Mouse (Mus musculus) layer of hippocampus, postnatal 36 days (tissue): ENCODE measurements around the gene Rad51b. TPM values are rescaled to one million over a fixed set of nuclear protein-coding genes. Genes with fewer than 3 reads are reported as not detected.

Source experiments
- DNase-seq, 2 experiments: peaks; one replicate each; pipeline ENCODE4 v3.0.0; 2022
- total RNA-seq, 2 experiments: library from RNA; stranded (reverse); gene quantifications; 2 replicates each; pipeline ENCODE4 v1.2.3; 2021

Rad51b gene
- total RNA-seq, 2 experiments from 2014 or later: 0.17 to 0.18 TPM

GRCm38 (mm10) chr12:79331722-79332121, 34.6 kb downstream of the Rad51b start:
- no peak for DNase-seq

GRCm38 (mm10) chr12:79338791-79339190, 41.7 kb downstream of the Rad51b start:
- no peak for DNase-seq

- DNase-seq: no peak
These were observed 43.4 kb downstream of the Rad51b start for GRCm38 (mm10) chr12:79340513-79340912.

GRCm38 (mm10) chr12:79341291-79341845, 44.3 kb downstream of the Rad51b start:
- DNase-seq: no peak

GRCm38 (mm10) chr12:79346198-79346733, 49.2 kb downstream of the Rad51b start:
- DNase-seq: no peak

- peak; percentile 15 to 16 for DNase-seq
These were observed 50.6 kb downstream of the Rad51b start for GRCm38 (mm10) chr12:79347643-79348042.

GRCm38 (mm10) chr12:79351461-79351860, 54.4 kb downstream of the Rad51b start:
- DNase-seq: no peak

- DNase-seq: no peak
These were observed 55.1 kb downstream of the Rad51b start for GRCm38 (mm10) chr12:79352086-79352741.

GRCm38 (mm10) chr12:79352742-79353114, 55.6 kb downstream of the Rad51b start:
- no peak for DNase-seq

- DNase-seq: no peak
These were observed 56.3 kb downstream of the Rad51b start for GRCm38 (mm10) chr12:79353356-79353755.

GRCm38 (mm10) chr12:79354621-79355020, 57.5 kb downstream of the Rad51b start:
- DNase-seq: no peak

- DNase-seq: no peak
These were observed 59.1 kb downstream of the Rad51b start for GRCm38 (mm10) chr12:79356138-79356537.

- no peak for DNase-seq
These were observed 60.5 kb downstream of the Rad51b start for GRCm38 (mm10) chr12:79357631-79358030.

- peak; percentile 20 to 38 for DNase-seq
These were observed 61.6 kb downstream of the Rad51b start for GRCm38 (mm10) chr12:79358613-79359218.

GRCm38 (mm10) chr12:79359404-79359803, 62.3 kb downstream of the Rad51b start:
- no peak for DNase-seq

GRCm38 (mm10) chr12:79362219-79362618, 65.1 kb downstream of the Rad51b start:
- no peak for DNase-seq

- no peak for DNase-seq
These were observed 67.2 kb downstream of the Rad51b start for GRCm38 (mm10) chr12:79364284-79364683.

GRCm38 (mm10) chr12:79368818-79369217, 71.7 kb downstream of the Rad51b start:
- no peak for DNase-seq

- DNase-seq: no peak
These were observed 72.6 kb downstream of the Rad51b start for GRCm38 (mm10) chr12:79369512-79370165.

GRCm38 (mm10) chr12:79372697-79373096, 75.6 kb downstream of the Rad51b start:
- DNase-seq: no peak

GRCm38 (mm10) chr12:79377378-79377777, 80.3 kb downstream of the Rad51b start:
- no peak for DNase-seq

- no peak for DNase-seq
These were observed 80.8 kb downstream of the Rad51b start for GRCm38 (mm10) chr12:79377861-79378260.

- DNase-seq: no peak
These were observed 83.1 kb downstream of the Rad51b start for GRCm38 (mm10) chr12:79380190-79380589.
